Mouse (Mus musculus) right cerebral cortex, adult 2 months (tissue): ENCODE measurements at regions not wholly inside any gene's neighbourhood (a gene's known extent, or its start where the extent isn't known, plus 50 kb on each side); places are given as distances from the start of the nearest gene placed in this dataset.
A peak's percentile ranks its signal among the peaks of the same experiment; 100 is the strongest.

Source experiments
- DNase-seq, 2 experiments: peaks; one replicate each; pipeline ENCODE4 v3.0.0; 2021 to 2022; ENCODE audit warnings: low spot score in 2 of 2

- no peak for DNase-seq
Measured at GRCm38 (mm10) chr14:29869930-29870329, 98.2 kb upstream of the Selenok start.

GRCm38 (mm10) chr14:29876668-29877067, 91.4 kb upstream of the Selenok start:
- no peak for DNase-seq

- DNase-seq, result peak; percentile 53 to 65
Measured at GRCm38 (mm10) chr14:29877671-29878422, 90.3 kb upstream of the Selenok start.

GRCm38 (mm10) chr14:29878423-29878800, 89.7 kb upstream of the Selenok start:
- no peak for DNase-seq

GRCm38 (mm10) chr14:29879283-29879682, 88.8 kb upstream of the Selenok start:
- no peak for DNase-seq

GRCm38 (mm10) chr14:29882666-29883344, 85.3 kb upstream of the Selenok start:
- peak; percentile 48 to 54 for DNase-seq

GRCm38 (mm10) chr14:29895332-29895988, 72.6 kb upstream of the Selenok start:
- peak; percentile 28 to 32 for DNase-seq

GRCm38 (mm10) chr14:29895989-29896675, 72.0 kb upstream of the Selenok start:
- DNase-seq, result peak in 1 of 2 experiments; percentile 33

GRCm38 (mm10) chr14:29900931-29901330, 67.2 kb upstream of the Selenok start:
- DNase-seq, result no peak

GRCm38 (mm10) chr14:29903574-29903973, 64.5 kb upstream of the Selenok start:
- no peak for DNase-seq

- no peak for DNase-seq
Measured at GRCm38 (mm10) chr14:29904856-29905255, 63.3 kb upstream of the Selenok start.

- DNase-seq, result peak in 1 of 2 experiments; percentile 11
Measured at GRCm38 (mm10) chr14:29909741-29910140, 58.4 kb upstream of the Selenok start.
